Mouse (Mus musculus) hindbrain, embryonic 16.5 days (tissue): ENCODE data around the gene Fchsd2. TPM values are rescaled to one million over a fixed set of nuclear protein-coding genes. Genes with fewer than 3 reads are reported as not detected.

Experiments
- ATAC-seq: fragments of 200-750 bp; cut with Nextera tagmentation; 2 replicates; pipeline ENCODE4 v1.8.0; 2017; ENCODE audit warnings: moderate TSS enrichment, moderate library complexity
- H3K27ac ChIP-seq: fragments of 300-500 bp; sonication (generic); 2 replicates; pipeline ENCODE4 v1.5.1; 2014; ENCODE audit warnings: low read depth, mild to moderate bottlenecking, control low read depth, low read length, moderate library complexity
- H3K27me3 ChIP-seq: fragments of 300-500 bp; sonication (generic); replicated peaks from 2 replicates; pipeline ENCODE4 v1.6.1; 2014; ENCODE audit warnings: low read length; ENCODE audit not compliant: control insufficient read depth, insufficient read depth
- H3K36me3 ChIP-seq: fragments of 300-500 bp; sonication (generic); 2 replicates; pipeline ENCODE4 v1.6.1; 2014; ENCODE audit warnings: mild to moderate bottlenecking, low read length, moderate library complexity, mixed read lengths; ENCODE audit not compliant: control insufficient read depth, insufficient read depth
- H3K4me1 ChIP-seq: fragments of 300-500 bp; sonication (generic); 2 replicates; pipeline ENCODE4 v1.6.1; 2014; ENCODE audit warnings: low read depth, low read length; ENCODE audit not compliant: control insufficient read depth, insufficient read depth
- H3K4me2 ChIP-seq: fragments of 300-500 bp; sonication (generic); 2 replicates; pipeline ENCODE4 v1.6.1; 2014; ENCODE audit warnings: mild to moderate bottlenecking, low read length, control low read depth, moderate library complexity
- H3K4me3 ChIP-seq: fragments of 300-500 bp; sonication (generic); 2 replicates; pipeline ENCODE4 v1.5.1; 2014; ENCODE audit warnings: mild to moderate bottlenecking, low read length, control low read depth, moderate library complexity
- H3K9ac ChIP-seq: fragments of 300-500 bp; sonication (generic); 2 replicates; pipeline ENCODE4 v1.6.1; 2014; ENCODE audit warnings: low read depth, mild to moderate bottlenecking, control low read depth, low read length, moderate library complexity
- H3K9me3 ChIP-seq: fragments of 300-500 bp; sonication (generic); 2 replicates; pipeline ENCODE4 v1.6.1; 2014; ENCODE audit warnings: mild to moderate bottlenecking, low read length, moderate library complexity; ENCODE audit not compliant: control insufficient read depth
- WGBS: fragments of 180-500 bp; shearing (Covaris S2); extraction: QIAGEN DNeasy Blood & Tissue Kit; methylation state at CpG from one replicate; pipeline ENCODE4 v1.1.7; 2014; 5-methylcytosine and 5-hydroxymethylcytosine counted together
- polyA plus RNA-seq: library from polyadenylated mRNA; unstranded; fragments of >200 nt; fragmentation: Nextera tagmentation; extraction: Ambion mirVana; gene quantifications from 2 replicates; pipeline ENCODE4 v1.2.1, GENCODE M21; 2015

Gene Fchsd2
- polyA plus RNA-seq, 1 experiment from 2014 or later = 36.5 TPM

DNA sequence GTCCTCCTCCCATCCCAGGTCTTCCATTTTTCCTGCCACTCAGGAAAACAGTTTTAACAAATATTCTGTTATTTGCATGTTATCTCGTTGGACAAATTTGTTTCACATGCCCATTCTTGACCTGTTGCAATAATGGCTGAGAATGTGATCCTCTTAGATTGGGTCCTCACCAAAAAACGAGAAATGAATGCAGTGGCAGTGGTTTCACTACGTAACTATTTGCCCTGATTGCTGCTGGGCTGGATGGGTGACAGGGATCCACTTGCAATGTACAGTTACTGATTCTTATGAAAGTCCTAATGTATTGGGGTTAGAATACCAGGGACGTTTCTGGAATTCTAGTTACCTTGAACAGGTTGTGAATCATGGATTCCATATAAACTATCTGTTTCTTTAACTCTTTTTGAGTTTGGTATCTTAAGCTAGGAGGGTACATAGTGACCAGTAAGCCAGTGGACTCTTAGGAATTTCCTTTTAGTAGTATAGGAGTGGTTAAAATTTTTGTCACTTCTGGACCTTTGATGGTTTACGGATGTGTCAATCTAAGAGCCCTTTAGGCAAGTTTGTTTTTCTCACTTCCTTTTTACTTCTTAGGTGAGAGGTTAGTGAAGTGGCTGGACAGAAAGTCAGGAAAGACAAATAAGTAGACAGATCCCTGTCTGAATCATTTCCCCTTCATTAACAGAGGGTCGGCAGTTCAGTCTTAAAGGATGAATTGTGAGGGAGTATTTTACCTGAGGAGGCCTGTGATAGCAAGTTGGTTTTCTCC is 31.1 kb downstream of the Fchsd2 start:
- H3K36me3 ChIP-seq = peaks cover 4% of the 10 kb centered on the region; the same call in 1 of the 2 replicates
- no peaks in the 10 kb centered on the region for H3K9me3 ChIP-seq
- H3K4me2 ChIP-seq = no peak overlapping the region
- no peak overlapping the region for H3K4me3 ChIP-seq
- no peak overlapping the region for H3K9ac ChIP-seq
- H3K27me3 ChIP-seq = no peaks in the 10 kb centered on the region
- H3K4me1 ChIP-seq = no peaks in the 10 kb centered on the region
- no peak overlapping the region for H3K27ac ChIP-seq
- WGBS = 86% methylated on average over 6 of the region's 6 CpGs
- ATAC-seq = no peak

GRCm38 (mm10) chr7:101127737-101128136 is 35.1 kb downstream of the Fchsd2 start:
- no peaks in the 10 kb centered on the region for H3K9me3 ChIP-seq
- no peaks in the 10 kb centered on the region for H3K4me1 ChIP-seq
- H3K4me2 ChIP-seq = no peak overlapping the region
- no peak overlapping the region for H3K27ac ChIP-seq
- H3K4me3 ChIP-seq = no peak overlapping the region
- no peak for ATAC-seq
- H3K27me3 ChIP-seq = no peaks in the 10 kb centered on the region
- 80% methylated on average over 3 of the region's 3 CpGs for WGBS
- no peaks in the 10 kb centered on the region for H3K36me3 ChIP-seq
- no peak overlapping the region for H3K9ac ChIP-seq

- Histone ChIP-seq H3K27ac (no peak overlapping the region), H3K9ac (no peak overlapping the region), H3K4me3 (no peak overlapping the region), H3K4me1 (no peaks in the 10 kb centered on the region), H3K4me2 (no peak overlapping the region), H3K36me3 (no peaks in the 10 kb centered on the region), H3K9me3 (no peaks in the 10 kb centered on the region), H3K27me3 (no peaks in the 10 kb centered on the region)
- 86% methylated on average over 4 of the region's 4 CpGs for WGBS
- ATAC-seq = no peak
Measured at GRCm38 (mm10) chr7:101128536-101128935, 35.9 kb downstream of the Fchsd2 start.

DNA sequence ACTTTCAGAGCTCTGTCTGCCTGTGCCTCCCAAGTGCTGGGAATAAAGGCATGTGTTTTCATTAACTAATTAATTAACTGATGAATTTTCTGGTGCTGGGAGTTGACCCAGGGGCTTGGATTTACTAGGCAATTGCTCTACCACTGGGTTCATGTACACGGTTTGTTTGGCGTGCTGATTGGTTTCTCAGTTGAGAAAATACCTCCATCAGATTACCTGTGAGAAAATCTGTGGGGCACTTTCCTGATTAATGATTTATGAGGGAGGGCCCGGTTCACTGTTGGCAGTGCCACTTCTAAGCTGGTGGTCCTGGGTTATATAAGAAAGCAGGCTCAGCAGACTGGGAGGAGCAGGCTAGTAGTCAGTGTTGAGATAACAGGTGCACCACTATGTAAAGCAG is 38.0 kb downstream of the Fchsd2 start:
- no peak for ATAC-seq
- no peaks in the 10 kb centered on the region for H3K36me3 ChIP-seq
- H3K27me3 ChIP-seq = no peaks in the 10 kb centered on the region
- no peak overlapping the region for H3K4me2 ChIP-seq
- H3K9me3 ChIP-seq = no peaks in the 10 kb centered on the region
- H3K4me1 ChIP-seq = no peaks in the 10 kb centered on the region
- no peak overlapping the region for H3K27ac ChIP-seq
- 56% methylated on average over 3 of the region's 3 CpGs for WGBS
- H3K4me3 ChIP-seq = no peak overlapping the region
- no peak overlapping the region for H3K9ac ChIP-seq

- Histone ChIP-seq H3K27ac (no peak overlapping the region), H3K4me1 (no peaks in the 10 kb centered on the region), H3K27me3 (no peaks in the 10 kb centered on the region), H3K9ac (no peak overlapping the region), H3K9me3 (no peaks in the 10 kb centered on the region), H3K36me3 (no peaks in the 10 kb centered on the region), H3K4me2 (no peak overlapping the region), H3K4me3 (no peak overlapping the region)
- ATAC-seq = no peak
- 66% methylated on average over 6 of the region's 6 CpGs for WGBS
Measured at GRCm38 (mm10) chr7:101131281-101131680, 38.6 kb downstream of the Fchsd2 start.

DNA sequence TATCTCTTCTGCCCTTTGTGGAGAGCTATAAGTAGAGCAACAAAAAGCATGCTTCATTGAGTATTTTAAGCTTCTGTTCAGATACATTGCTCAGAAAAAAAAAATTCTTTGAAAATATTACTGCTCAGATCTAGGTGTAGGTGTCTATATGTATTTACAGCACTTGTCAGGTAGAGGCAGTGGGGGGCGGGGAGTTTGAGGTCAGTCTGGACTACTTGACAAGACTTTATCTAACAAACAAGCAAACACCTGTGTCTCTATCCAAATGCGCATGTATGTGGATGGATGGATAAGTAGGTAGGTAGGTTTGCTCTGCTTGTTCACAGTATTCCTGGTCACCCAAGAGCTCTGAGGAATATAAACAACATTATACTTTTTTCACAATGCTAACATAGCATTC is 40.9 kb downstream of the Fchsd2 start:
- Histone ChIP-seq H3K4me3 (no peak overlapping the region), H3K9ac (no peak overlapping the region), H3K4me1 (no peaks in the 10 kb centered on the region), H3K27ac (no peak overlapping the region), H3K27me3 (no peaks in the 10 kb centered on the region), H3K9me3 (no peaks in the 10 kb centered on the region), H3K36me3 (no peaks in the 10 kb centered on the region), H3K4me2 (no peak overlapping the region)
- no peak for ATAC-seq
- WGBS = 98% methylated on average over 2 of the region's 2 CpGs

GRCm38 (mm10) chr7:101134117-101134516 is 41.5 kb downstream of the Fchsd2 start:
- no peak for ATAC-seq
- H3K4me2 ChIP-seq = no peak overlapping the region
- H3K27ac ChIP-seq = no peak overlapping the region
- no peaks in the 10 kb centered on the region for H3K36me3 ChIP-seq
- H3K9me3 ChIP-seq = no peaks in the 10 kb centered on the region
- H3K27me3 ChIP-seq = no peaks in the 10 kb centered on the region
- H3K9ac ChIP-seq = no peak overlapping the region
- 94% methylated on average over 2 of the region's 2 CpGs for WGBS
- H3K4me3 ChIP-seq = no peak overlapping the region
- no peaks in the 10 kb centered on the region for H3K4me1 ChIP-seq

- Histone ChIP-seq H3K4me3 (no peak overlapping the region), H3K27me3 (no peaks in the 10 kb centered on the region), H3K9me3 (no peaks in the 10 kb centered on the region), H3K4me1 (no peaks in the 10 kb centered on the region), H3K4me2 (no peak overlapping the region), H3K36me3 (no peaks in the 10 kb centered on the region), H3K9ac (no peak overlapping the region), H3K27ac (no peak overlapping the region)
- 86% methylated on average over 1 of the region's 1 CpGs for WGBS
- no peak for ATAC-seq
Measured at GRCm38 (mm10) chr7:101138819-101139218, 46.2 kb downstream of the Fchsd2 start.

- no peaks in the 10 kb centered on the region for H3K27me3 ChIP-seq
Measured at GRCm38 (mm10) chr7:101142907-101143306, 50.2 kb downstream of the Fchsd2 start.

More at GRCm38 (mm10) chr7:101142907-101143306, 50.2 kb downstream of the Fchsd2 start:
- no peaks in the 10 kb centered on the region for H3K4me1 ChIP-seq
- no peak for ATAC-seq
- H3K36me3 ChIP-seq = no peaks in the 10 kb centered on the region
- H3K27ac ChIP-seq = no peak overlapping the region
- WGBS = 47% methylated on average over 2 of the region's 2 CpGs
- H3K9me3 ChIP-seq = no peaks in the 10 kb centered on the region
- H3K4me2 ChIP-seq = no peak overlapping the region
- H3K4me3 ChIP-seq = no peak overlapping the region
- H3K9ac ChIP-seq = no peak overlapping the region
